Mouse (Mus musculus) CD4-positive, CD25-positive, alpha-beta regulatory T cell, adult 2 months (primary cell): ENCODE measurements around the gene Klhdc10.

Experiments
- DNase-seq: peaks from one replicate; pipeline ENCODE4 v3.0.0-alpha.2; 2012; ENCODE audit warnings: low read depth, low spot score

Gene Klhdc10

GRCm38 (mm10) chr6:30402091-30402491, 423 bp downstream of the Klhdc10 start:
- peak; percentile 57 for DNase-seq

GRCm38 (mm10) chr6:30403465-30403864, 1.8 kb downstream of the Klhdc10 start:
- DNase-seq: peak; percentile 85

GRCm38 (mm10) chr6:30404671-30405070, 3.0 kb downstream of the Klhdc10 start:
- no peak for DNase-seq

- no peak for DNase-seq
Observed at GRCm38 (mm10) chr6:30408276-30408675, 6.6 kb downstream of the Klhdc10 start.

GRCm38 (mm10) chr6:30409399-30410093, 7.9 kb downstream of the Klhdc10 start:
- DNase-seq: no peak

GRCm38 (mm10) chr6:30411311-30411710, 9.6 kb downstream of the Klhdc10 start:
- DNase-seq: no peak

- DNase-seq: no peak
Observed at GRCm38 (mm10) chr6:30416126-30416525, 14.5 kb downstream of the Klhdc10 start.

- DNase-seq: no peak
Observed at GRCm38 (mm10) chr6:30416801-30417200, 15.1 kb downstream of the Klhdc10 start.

GRCm38 (mm10) chr6:30432461-30433192, 31.0 kb downstream of the Klhdc10 start:
- no peak for DNase-seq

GRCm38 (mm10) chr6:30436476-30436875, 34.8 kb downstream of the Klhdc10 start:
- no peak for DNase-seq

- DNase-seq: no peak
Observed at GRCm38 (mm10) chr6:30437054-30437453, 35.4 kb downstream of the Klhdc10 start.

- DNase-seq: no peak
Observed at GRCm38 (mm10) chr6:30439576-30439975, 37.9 kb downstream of the Klhdc10 start.

GRCm38 (mm10) chr6:30456991-30457390, 55.3 kb downstream of the Klhdc10 start:
- no peak for DNase-seq

GRCm38 (mm10) chr6:30458626-30459025, 57.0 kb downstream of the Klhdc10 start:
- no peak for DNase-seq

- DNase-seq: no peak
Observed at GRCm38 (mm10) chr6:30459056-30459747, 57.5 kb downstream of the Klhdc10 start.

- peak; percentile 91 for DNase-seq
Observed at GRCm38 (mm10) chr6:30459811-30460749, 58.4 kb downstream of the Klhdc10 start.

GRCm38 (mm10) chr6:30460750-30461446, 59.2 kb downstream of the Klhdc10 start:
- peak; percentile 14 for DNase-seq

GRCm38 (mm10) chr6:30461755-30462344, 60.2 kb downstream of the Klhdc10 start:
- DNase-seq: no peak

- no peak for DNase-seq
Observed at GRCm38 (mm10) chr6:30462822-30463221, 61.2 kb downstream of the Klhdc10 start.

- DNase-seq: no peak
Observed at GRCm38 (mm10) chr6:30465586-30465985, 63.9 kb downstream of the Klhdc10 start.
